Mouse (Mus musculus) stomach, embryonic 14.5 days (tissue): ENCODE results near the gene Cd80. TPM values are rescaled to one million over a fixed set of nuclear protein-coding genes. Genes with fewer than 3 reads are reported as not detected.

Source experiments
- polyA plus RNA-seq: library from polyadenylated mRNA; unstranded; fragments of >200 nt; fragmentation: Nextera tagmentation; extraction: Ambion mirVana; gene quantifications from 2 replicates; pipeline ENCODE4 v1.2.1, GENCODE M21; 2014

The Cd80 gene
- polyA plus RNA-seq, 1 experiment from 2014 or later, result 0.49 TPM

Other genes starting within 250 kb of the Cd80 start
- 2.6 and 4.1 TPM in 2 replicates for gene Nr1i2, start 160.7 kb upstream of the Cd80 start, polyA plus RNA-seq
- 0.18 TPM in 1 of 2 replicates, not detected in the other for gene Maats1, start 113.4 kb upstream of the Cd80 start, polyA plus RNA-seq
- gene Cox17, start 108.6 kb upstream of the Cd80 start, polyA plus RNA-seq, result 135 and 147 TPM in 2 replicates
- not detected in 2 replicates for gene Gm21987, start 108.5 kb upstream of the Cd80 start, polyA plus RNA-seq
- gene Popdc2, start 93.4 kb upstream of the Cd80 start, polyA plus RNA-seq, result 5.4 and 5.7 TPM in 2 replicates
- gene Pla1a, start 22.4 kb upstream of the Cd80 start, polyA plus RNA-seq, result 0.71 TPM in 1 of 2 replicates, not detected in the other
- gene Adprh, start 2.9 kb upstream of the Cd80 start, polyA plus RNA-seq, result 92.3 and 93.6 TPM in 2 replicates
- gene Timmdc1, start 67.1 kb downstream of the Cd80 start, polyA plus RNA-seq, result 23.8 and 25.5 TPM in 2 replicates
- gene Poglut1, start 94.7 kb downstream of the Cd80 start, polyA plus RNA-seq, result 56.9 and 58.8 TPM in 2 replicates
- 119 and 133 TPM in 2 replicates for gene Tmem39a, start 103.1 kb downstream of the Cd80 start, polyA plus RNA-seq